Mouse (Mus musculus): ENCODE results near the gene 4931406C07Rik.

4931406C07Rik gene

GRCm38 (mm10) chr9:15289251-15289650 lies 17.0 kb downstream of the 4931406C07Rik start:
- DNase-seq (ENCODE audit: low read depth, low spot score), result no peak

- DNase-seq (ENCODE audit: low read depth, low spot score), result no peak
These were observed 17.8 kb downstream of the 4931406C07Rik start for GRCm38 (mm10) chr9:15288402-15288801.

GRCm38 (mm10) chr9:15287846-15288245 lies 18.4 kb downstream of the 4931406C07Rik start:
- no peak for DNase-seq (ENCODE audit: low read depth, low spot score)

- DNase-seq (ENCODE audit: low read depth, low spot score), result no peak
These were observed 20.8 kb downstream of the 4931406C07Rik start for GRCm38 (mm10) chr9:15285443-15285842.

- DNase-seq (ENCODE audit: low read depth, low spot score), result no peak
These were observed 25.8 kb downstream of the 4931406C07Rik start for GRCm38 (mm10) chr9:15280491-15280879.

GRCm38 (mm10) chr9:15279649-15280490 lies 26.4 kb downstream of the 4931406C07Rik start, which contains the start of gene Med17:
Gene Med17 (minus strand): TSS chr9:15279931.
- peak; percentile 91 for DNase-seq (ENCODE audit: low read depth, low spot score)

GRCm38 (mm10) chr9:15279139-15279648 lies 27.1 kb downstream of the 4931406C07Rik start:
- no peak for DNase-seq (ENCODE audit: low read depth, low spot score)

- no peak for DNase-seq (ENCODE audit: low read depth, low spot score)
These were observed 27.9 kb downstream of the 4931406C07Rik start for GRCm38 (mm10) chr9:15278343-15278742.

GRCm38 (mm10) chr9:15276855-15277254 lies 29.4 kb downstream of the 4931406C07Rik start:
- no peak for DNase-seq (ENCODE audit: low read depth, low spot score)

GRCm38 (mm10) chr9:15273981-15274380 lies 32.3 kb downstream of the 4931406C07Rik start:
- no peak for DNase-seq (ENCODE audit: low read depth, low spot score)

GRCm38 (mm10) chr9:15263487-15263886 lies 42.8 kb downstream of the 4931406C07Rik start:
- DNase-seq (ENCODE audit: low read depth, low spot score), result no peak

GRCm38 (mm10) chr9:15261980-15262379 lies 44.3 kb downstream of the 4931406C07Rik start:
- no peak for DNase-seq (ENCODE audit: low read depth, low spot score)

GRCm38 (mm10) chr9:15256214-15256613 lies 50.0 kb downstream of the 4931406C07Rik start:
- no peak for DNase-seq (ENCODE audit: low read depth, low spot score)

GRCm38 (mm10) chr9:15254501-15254900 lies 51.7 kb downstream of the 4931406C07Rik start:
- no peak for DNase-seq (ENCODE audit: low read depth, low spot score)

GRCm38 (mm10) chr9:15252196-15252595 lies 54.1 kb downstream of the 4931406C07Rik start:
- no peak for DNase-seq (ENCODE audit: low read depth, low spot score)

GRCm38 (mm10) chr9:15250376-15250775 lies 55.9 kb downstream of the 4931406C07Rik start:
- no peak for DNase-seq (ENCODE audit: low read depth, low spot score)

GRCm38 (mm10) chr9:15245319-15246075 lies 60.8 kb downstream of the 4931406C07Rik start:
- DNase-seq (ENCODE audit: low read depth, low spot score), result no peak

GRCm38 (mm10) chr9:15242130-15242529 lies 64.1 kb downstream of the 4931406C07Rik start:
- DNase-seq (ENCODE audit: low read depth, low spot score), result no peak

- DNase-seq (ENCODE audit: low read depth, low spot score), result peak; percentile 43
These were observed 64.7 kb downstream of the 4931406C07Rik start for GRCm38 (mm10) chr9:15241596-15241939.

- no peak for DNase-seq (ENCODE audit: low read depth, low spot score)
These were observed 65.2 kb downstream of the 4931406C07Rik start for GRCm38 (mm10) chr9:15240863-15241595.

- no peak for DNase-seq (ENCODE audit: low read depth, low spot score)
These were observed 66.2 kb downstream of the 4931406C07Rik start for GRCm38 (mm10) chr9:15240006-15240405.
